Mouse (Mus musculus) 416B (cell line): ENCODE results near the gene Camk1g.
A peak's percentile ranks its signal among the peaks of the same experiment; 100 is the strongest.

Experiments
- DNase-seq: peaks from one replicate; pipeline ENCODE4 v3.0.0; 2011; ENCODE audit warnings: low read depth

Gene Camk1g

GRCm38 (mm10) chr1:193376478-193377134 is 6.5 kb upstream of the Camk1g start:
- DNase-seq: peak; percentile 51

- no peak for DNase-seq
Observed at GRCm38 (mm10) chr1:193373906-193374413, 3.9 kb upstream of the Camk1g start.

GRCm38 (mm10) chr1:193369091-193369490 is 1.0 kb downstream of the Camk1g start:
- DNase-seq: no peak

- DNase-seq: no peak
Observed at GRCm38 (mm10) chr1:193368055-193368454, 2.0 kb downstream of the Camk1g start.

GRCm38 (mm10) chr1:193363801-193364231 is 6.3 kb downstream of the Camk1g start:
- peak; percentile 37 for DNase-seq

GRCm38 (mm10) chr1:193362078-193362477 is 8.0 kb downstream of the Camk1g start:
- no peak for DNase-seq

GRCm38 (mm10) chr1:193361181-193361580 is 8.9 kb downstream of the Camk1g start:
- DNase-seq: no peak

GRCm38 (mm10) chr1:193359199-193359598 is 10.9 kb downstream of the Camk1g start:
- no peak for DNase-seq

GRCm38 (mm10) chr1:193351583-193351982 is 18.5 kb downstream of the Camk1g start:
- no peak for DNase-seq

- DNase-seq: no peak
Observed at GRCm38 (mm10) chr1:193350546-193350801, 19.6 kb downstream of the Camk1g start.

GRCm38 (mm10) chr1:193349702-193350545 is 20.2 kb downstream of the Camk1g start:
- DNase-seq: no peak

- DNase-seq: no peak
Observed at GRCm38 (mm10) chr1:193348261-193348962, 21.7 kb downstream of the Camk1g start.

- no peak for DNase-seq
Observed at GRCm38 (mm10) chr1:193346908-193347307, 23.2 kb downstream of the Camk1g start.

GRCm38 (mm10) chr1:193344976-193345375 is 25.1 kb downstream of the Camk1g start:
- no peak for DNase-seq

GRCm38 (mm10) chr1:193343853-193344252 is 26.2 kb downstream of the Camk1g start:
- no peak for DNase-seq

- no peak for DNase-seq
Observed at GRCm38 (mm10) chr1:193342198-193342946, 27.7 kb downstream of the Camk1g start.

- DNase-seq: peak; percentile 76
Observed at GRCm38 (mm10) chr1:193338363-193338995, 31.6 kb downstream of the Camk1g start.

GRCm38 (mm10) chr1:193337787-193338310 is 32.2 kb downstream of the Camk1g start:
- DNase-seq: peak; percentile 7

- no peak for DNase-seq
Observed at GRCm38 (mm10) chr1:193337018-193337321, 33.1 kb downstream of the Camk1g start.

GRCm38 (mm10) chr1:193336122-193337017 is 33.7 kb downstream of the Camk1g start:
- DNase-seq: peak; percentile 14
